Mouse (Mus musculus) brain, embryonic 14.5 days (tissue): ENCODE measurements at regions not wholly inside any gene's neighbourhood (a gene's known extent, or its start where the extent isn't known, plus 50 kb on each side); places are given as distances from the start of the nearest gene placed in this dataset.

Experiments
- CTCF ChIP-seq: fragments of 200-500 bp; IDR thresholded peaks from 2 replicates; pipeline ENCODE4 v1.5.1; 2012; ENCODE audit warnings: inconsistent platforms, mild to moderate bottlenecking, moderate library complexity, borderline replicate concordance; ENCODE audit not compliant: insufficient read depth, insufficient read length; ENCODE audit errors: extremely low read depth
- POLR2A ChIP-seq: fragments of 200-500 bp; IDR thresholded peaks from 2 replicates; pipeline ENCODE4 v1.6.1; 2012; ENCODE audit warnings: mild to moderate bottlenecking, inconsistent platforms, borderline replicate concordance; ENCODE audit not compliant: poor library complexity, insufficient read depth, insufficient read length, severe bottlenecking; ENCODE audit errors: extremely low read depth

GRCm38 (mm10) chr5:111554551-111555311 is 137.6 kb downstream of the Mn1 start:
- no peak for TF ChIP-seq CTCF
- TF ChIP-seq POLR2A = no peak
